Mouse (Mus musculus): Measurements from ENCODE around the gene Cpt1c.

The Cpt1c gene

GRCm38 (mm10) chr7:44918219-44918618, 56.4 kb downstream of the Cpt1c start:
- DNase-seq (ENCODE audit: low spot score), result no peak

- no peak for DNase-seq (ENCODE audit: low spot score)
Measured at GRCm38 (mm10) chr7:44916881-44917280, 57.8 kb downstream of the Cpt1c start.

GRCm38 (mm10) chr7:44916191-44916590, 58.5 kb downstream of the Cpt1c start:
- no peak for DNase-seq (ENCODE audit: low spot score)

- DNase-seq (ENCODE audit: low spot score), result no peak
Measured at GRCm38 (mm10) chr7:44915314-44915713, 59.3 kb downstream of the Cpt1c start.

- DNase-seq (ENCODE audit: low spot score), result no peak
Measured at GRCm38 (mm10) chr7:44914396-44914795, 60.3 kb downstream of the Cpt1c start.
